Mouse (Mus musculus) C2C12 (cell line): Measurements from ENCODE around the gene B230118H07Rik. TPM values are rescaled to one million over a fixed set of nuclear protein-coding genes. Genes with fewer than 3 reads are reported as not detected.
"Not testable (repeated sequence)": the region's sequence is repeated elsewhere in the genome, so short reads cannot be mapped to it uniquely, and the experiment has no call there.

ENCODE experiments used
- H3K27me3 ChIP-seq: one replicate; pipeline ENCODE4 v1.6.1; 2011; ENCODE audit not compliant: control insufficient read depth, insufficient read depth, insufficient read length
- H3K36me3 ChIP-seq: one replicate; pipeline ENCODE4 v1.6.1; 2011; ENCODE audit not compliant: control insufficient read depth, insufficient read depth
- H3K4me3 ChIP-seq: one replicate; pipeline ENCODE4 v1.5.1; 2011; ENCODE audit warnings: mild to moderate bottlenecking, control low read depth; ENCODE audit not compliant: poor library complexity, insufficient read depth, severe bottlenecking
- H3K79me2 ChIP-seq: one replicate; pipeline ENCODE4 v1.6.1; 2011; ENCODE audit not compliant: control insufficient read depth, insufficient read depth
- H3K79me3 ChIP-seq: one replicate; pipeline ENCODE4 v1.6.1; 2011; ENCODE audit warnings: low read depth, control low read depth
- H3ac ChIP-seq: one replicate; pipeline ENCODE3; 2011; ENCODE audit warnings: low read depth; ENCODE audit not compliant: control insufficient read depth, insufficient read length
- CEBPB ChIP-seq: IDR thresholded peaks from one replicate; pipeline ENCODE4 v1.6.1; 2011; ENCODE audit warnings: low read depth, mild to moderate bottlenecking, control low read depth, moderate library complexity
- CTCF ChIP-seq: IDR thresholded peaks from one replicate; pipeline ENCODE4 v1.5.1; 2011; ENCODE audit not compliant: control insufficient read depth, insufficient read depth, insufficient read length
- FOSL1 ChIP-seq: IDR thresholded peaks from one replicate; pipeline ENCODE4 v1.8.0; 2011; ENCODE audit warnings: mild to moderate bottlenecking, low read length; ENCODE audit not compliant: poor library complexity, insufficient read depth, severe bottlenecking
- MAX ChIP-seq: IDR thresholded peaks from one replicate; pipeline ENCODE4 v1.6.1; 2011; ENCODE audit warnings: mild to moderate bottlenecking, control low read depth
- MYOD1 ChIP-seq: IDR thresholded peaks from one replicate; pipeline ENCODE4 v1.6.1; 2011; ENCODE audit warnings: low read depth; ENCODE audit not compliant: control insufficient read depth, insufficient read length
- MYOG ChIP-seq: IDR thresholded peaks from one replicate; pipeline ENCODE4 v1.6.1; 2011; ENCODE audit not compliant: control insufficient read depth, insufficient read length; ENCODE audit errors: extremely low read depth
- USF1 ChIP-seq: IDR thresholded peaks from one replicate; pipeline ENCODE4 v1.6.1; 2011; ENCODE audit warnings: low read depth, mild to moderate bottlenecking, control low read depth, moderate library complexity
- polyA plus RNA-seq: library from polyadenylated mRNA; unstranded; fragments of >200 nt; fragmentation: generic; extraction: Trizol; gene quantifications from one replicate; pipeline ENCODE4 v1.2.1, GENCODE M21; 2012; ENCODE audit warnings: missing spikeins

Gene B230118H07Rik
- polyA plus RNA-seq, 1 experiment = 13.6 TPM

DNA sequence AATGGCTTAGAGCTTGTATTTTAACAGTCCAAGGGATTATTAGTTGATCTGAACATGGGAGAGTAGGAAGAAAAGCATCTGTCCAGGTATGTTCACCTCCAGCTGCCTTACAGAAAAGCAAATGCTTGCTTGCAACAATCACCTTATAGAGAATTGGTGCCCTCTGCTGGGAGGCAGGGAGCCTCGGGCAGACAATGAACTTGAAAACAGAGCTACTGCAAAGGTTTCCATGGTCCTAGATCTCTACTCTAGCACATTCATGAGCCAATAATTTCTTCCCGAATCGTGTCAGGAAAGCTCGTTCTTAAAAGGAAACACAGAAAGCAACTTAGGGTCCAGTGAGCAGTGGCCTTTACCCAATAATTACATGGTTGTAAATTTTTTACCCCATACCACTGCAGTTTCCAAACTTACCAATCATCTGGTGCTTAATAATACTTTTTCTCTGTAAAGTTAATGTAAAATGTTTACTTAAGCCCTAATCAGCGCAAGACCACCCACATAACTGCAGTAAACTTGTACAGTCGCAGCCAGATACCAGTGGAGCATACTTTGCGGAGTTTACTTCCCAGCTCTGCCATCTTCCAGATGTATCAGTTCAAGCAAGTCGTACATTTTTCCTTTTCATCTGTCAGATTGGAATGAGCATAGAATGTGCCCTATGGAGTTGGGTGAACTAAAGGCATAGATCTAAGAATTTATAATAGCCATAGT is 105.5 kb downstream of the B230118H07Rik start:
- Histone ChIP-seq H3K79me2 (no peaks in the 10 kb centered on the region), H3ac (no peak overlapping the region), H3K4me3 (no peak overlapping the region), H3K79me3 (no peaks in the 10 kb centered on the region), H3K27me3 (no peaks in the 10 kb centered on the region), H3K36me3 (no peaks in the 10 kb centered on the region)
- TF ChIP-seq FOSL1 = no peak
- no peak for TF ChIP-seq CEBPB
- TF ChIP-seq MAX = no peak
- TF ChIP-seq MYOG = no peak
- TF ChIP-seq USF1 = no peak
- no peak for TF ChIP-seq CTCF

DNA sequence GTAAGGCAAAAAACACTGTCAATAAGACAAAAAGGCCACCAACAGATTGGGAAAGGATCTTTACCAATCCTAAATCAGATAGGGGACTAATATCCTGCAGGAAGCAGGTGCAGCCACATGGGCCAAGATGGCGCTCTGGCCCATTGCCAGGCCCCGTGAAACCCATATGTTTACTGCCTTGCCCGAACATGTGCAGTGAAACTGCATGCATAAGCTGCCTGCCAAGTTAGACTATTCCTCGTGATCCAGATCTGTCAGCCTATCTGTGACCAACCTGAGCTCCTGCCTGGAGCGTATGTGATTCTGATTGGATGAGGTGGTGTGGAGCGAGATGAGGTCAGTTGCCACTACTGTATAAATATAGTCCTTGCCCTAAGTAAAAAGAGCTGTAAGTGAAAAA is 112.4 kb downstream of the B230118H07Rik start:
- not testable (repeated sequence) for H3K27me3 ChIP-seq, H3ac ChIP-seq, H3K36me3 ChIP-seq, H3K4me3 ChIP-seq, H3K79me2 ChIP-seq, H3K79me3 ChIP-seq

DNA sequence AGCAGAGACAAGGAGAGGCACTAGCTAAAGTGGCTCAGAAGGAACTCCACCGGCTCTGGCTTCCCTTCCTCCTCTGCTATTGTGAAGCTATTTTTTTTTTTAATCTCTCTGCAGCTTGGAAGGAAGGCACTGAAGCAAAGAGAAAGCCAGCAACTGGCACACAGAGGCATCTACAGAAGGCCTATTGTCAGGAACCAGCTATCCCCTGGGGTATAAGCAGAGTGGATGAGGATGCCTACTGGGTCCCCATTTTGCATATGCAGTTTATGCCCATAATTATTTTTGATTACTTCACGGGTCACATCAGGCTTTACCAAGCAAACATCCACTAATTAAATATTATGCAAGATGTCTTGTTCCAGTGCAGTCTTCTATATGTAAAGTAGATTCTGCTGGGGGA is 115.6 kb downstream of the B230118H07Rik start:
- H3ac ChIP-seq = no peak overlapping the region
- no peaks in the 10 kb centered on the region for H3K36me3 ChIP-seq
- H3K4me3 ChIP-seq = no peak overlapping the region
- no peaks in the 10 kb centered on the region for H3K79me2 ChIP-seq
- H3K79me3 ChIP-seq = no peaks in the 10 kb centered on the region
- TF ChIP-seq MAX (no peak), USF1 (no peak), FOSL1 (no peak), MYOD1 (no peak), CTCF (no peak), CEBPB (no peak), MYOG (no peak)
- no peaks in the 10 kb centered on the region for H3K27me3 ChIP-seq

DNA sequence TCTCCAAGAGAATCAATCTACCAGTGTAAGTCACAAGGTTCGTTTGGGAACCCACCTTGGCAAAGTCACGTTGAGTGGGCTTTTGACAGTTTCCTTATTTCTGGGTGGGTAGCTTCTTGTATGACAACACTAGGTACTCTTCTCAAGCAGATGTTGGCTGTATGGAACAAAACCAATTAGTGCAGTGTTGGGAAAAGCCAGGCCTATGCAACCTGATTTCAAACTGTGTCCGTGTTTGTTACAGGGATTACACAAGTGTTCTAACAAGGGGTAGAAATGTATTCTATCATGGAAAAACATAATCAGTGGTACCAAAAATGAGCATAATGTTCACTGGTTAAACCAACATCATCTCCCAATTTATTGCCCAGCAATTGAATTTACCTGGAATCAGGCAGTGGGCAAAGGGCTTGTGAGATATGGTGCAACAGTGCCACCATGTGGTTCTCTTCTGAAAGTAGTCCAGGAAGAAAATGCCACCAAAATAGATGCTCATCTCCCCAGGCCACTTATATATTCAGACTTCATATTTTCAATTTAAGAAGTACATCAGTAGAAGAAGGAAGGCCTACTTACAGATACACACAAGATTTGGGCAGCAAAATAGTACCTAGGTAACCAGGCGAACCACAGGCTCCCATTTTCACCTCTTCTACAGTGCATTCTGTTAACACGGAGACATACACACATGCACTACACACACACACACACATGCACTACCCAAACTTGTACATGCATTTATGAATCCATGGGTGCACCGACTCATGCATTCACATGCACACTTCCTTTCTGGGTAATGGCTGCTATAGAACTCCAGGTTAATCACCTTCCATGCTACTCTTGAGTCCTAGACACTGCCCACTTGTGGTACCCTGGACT is 123.6 kb downstream of the B230118H07Rik start:
- Histone ChIP-seq H3K79me2 (no peaks in the 10 kb centered on the region), H3K79me3 (no peaks in the 10 kb centered on the region), H3K4me3 (no peak overlapping the region), H3K27me3 (peaks cover 8% of the 10 kb centered on the region), H3ac (no peak overlapping the region), H3K36me3 (no peaks in the 10 kb centered on the region)
- no peak for TF ChIP-seq MAX
- peak; percentile 14 for TF ChIP-seq CTCF

DNA sequence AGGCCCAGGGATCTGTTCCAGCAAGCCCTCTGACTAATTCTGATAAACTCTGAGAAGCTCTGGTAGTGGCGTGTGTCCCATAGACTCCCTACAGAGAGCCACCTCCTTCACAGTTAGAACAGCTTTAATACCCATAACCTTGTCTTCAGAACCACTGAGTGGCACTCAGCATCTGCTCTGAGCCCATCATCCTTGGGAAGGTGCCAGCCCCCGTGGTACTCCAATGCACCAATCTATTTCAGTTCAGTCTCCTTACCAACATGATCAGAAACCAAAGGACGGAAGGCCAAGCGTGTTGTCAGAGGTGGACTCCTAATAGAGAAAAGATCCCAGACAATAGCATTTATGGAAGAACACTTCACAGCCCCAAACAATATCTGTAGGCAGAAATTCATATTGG is 124.2 kb downstream of the B230118H07Rik start:
- peaks cover 8% of the 10 kb centered on the region for H3K27me3 ChIP-seq
- no peaks in the 10 kb centered on the region for H3K79me3 ChIP-seq
- H3K4me3 ChIP-seq = no peak overlapping the region
- no peaks in the 10 kb centered on the region for H3K36me3 ChIP-seq
- H3K79me2 ChIP-seq = no peaks in the 10 kb centered on the region
- no peak overlapping the region for H3ac ChIP-seq
- TF ChIP-seq USF1 (no peak), MYOD1 (no peak), CTCF (no peak), FOSL1 (no peak)

DNA sequence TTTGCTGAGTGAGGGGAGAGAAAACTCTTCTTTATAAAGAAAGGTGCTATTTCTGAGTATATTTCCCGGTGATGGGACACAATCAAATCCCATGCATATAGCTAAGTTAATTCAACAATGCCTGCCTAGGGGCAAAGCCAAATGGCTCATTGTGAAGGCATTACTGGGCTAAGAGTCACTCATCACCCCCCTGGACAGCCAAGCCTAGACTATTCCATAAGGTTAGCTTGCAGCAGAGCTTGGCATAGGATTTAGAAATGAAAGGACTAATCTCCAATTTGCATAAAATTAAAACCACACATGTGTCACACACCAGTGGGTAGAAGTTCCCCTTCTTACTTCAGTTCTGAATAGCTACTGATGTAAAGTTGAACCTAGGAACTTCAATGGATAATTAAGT is 128.8 kb downstream of the B230118H07Rik start:
- TF ChIP-seq MAX (no peak), CTCF (no peak), MYOD1 (no peak), USF1 (no peak), MYOG (no peak), CEBPB (no peak), FOSL1 (no peak)
- H3K79me2 ChIP-seq = no peaks in the 10 kb centered on the region
- no peaks in the 10 kb centered on the region for H3K36me3 ChIP-seq
- H3K4me3 ChIP-seq = no peak overlapping the region
- H3K79me3 ChIP-seq = no peaks in the 10 kb centered on the region
- peaks cover 8% of the 10 kb centered on the region for H3K27me3 ChIP-seq
- H3ac ChIP-seq = no peak overlapping the region
